Mouse (Mus musculus): Measurements from ENCODE around the gene Arhgap10.

Gene Arhgap10

DNA sequence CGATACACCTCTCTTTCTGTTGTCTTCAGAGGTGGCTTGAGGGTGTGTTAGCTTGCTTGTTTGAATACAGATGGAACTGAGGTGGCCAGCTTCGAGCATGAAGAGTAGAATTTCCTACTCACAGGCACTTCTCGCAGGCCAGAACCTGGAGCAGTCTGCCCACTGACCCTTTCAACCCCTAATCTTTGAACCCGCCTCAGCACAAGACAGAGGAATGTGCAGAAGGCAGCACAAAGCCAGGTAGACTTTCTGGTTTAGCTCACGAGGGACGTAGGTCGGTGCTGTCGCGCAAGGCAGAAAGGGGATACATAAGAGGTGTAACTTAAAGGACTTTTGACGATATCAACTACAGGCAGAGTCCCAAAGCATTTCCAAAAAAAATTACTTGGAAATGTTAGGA, 908 bp downstream of the Arhgap10 start:
- no peak for DNase-seq (ENCODE audit: low spot score in 2 of 2)

DNA sequence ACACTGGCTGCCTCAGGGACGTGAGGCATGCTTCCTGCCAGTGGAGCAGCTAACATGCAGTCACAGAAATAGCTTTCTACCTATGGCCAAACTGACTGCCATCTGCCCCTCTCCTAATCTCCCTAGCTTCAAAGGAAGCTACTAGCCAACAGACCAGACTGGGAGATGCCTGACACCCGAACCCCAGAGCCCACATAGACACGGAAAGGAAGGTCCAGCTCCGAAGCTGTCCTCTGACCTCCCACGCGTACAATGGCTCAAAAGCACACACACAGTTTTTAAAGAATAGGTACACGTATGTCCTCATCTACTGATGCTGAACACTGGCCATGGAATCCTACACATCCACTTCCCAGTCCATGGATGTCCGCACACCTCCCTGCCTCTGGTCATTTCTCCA, 2.0 kb downstream of the Arhgap10 start:
- no peak for DNase-seq (ENCODE audit: low spot score in 2 of 2)

DNA sequence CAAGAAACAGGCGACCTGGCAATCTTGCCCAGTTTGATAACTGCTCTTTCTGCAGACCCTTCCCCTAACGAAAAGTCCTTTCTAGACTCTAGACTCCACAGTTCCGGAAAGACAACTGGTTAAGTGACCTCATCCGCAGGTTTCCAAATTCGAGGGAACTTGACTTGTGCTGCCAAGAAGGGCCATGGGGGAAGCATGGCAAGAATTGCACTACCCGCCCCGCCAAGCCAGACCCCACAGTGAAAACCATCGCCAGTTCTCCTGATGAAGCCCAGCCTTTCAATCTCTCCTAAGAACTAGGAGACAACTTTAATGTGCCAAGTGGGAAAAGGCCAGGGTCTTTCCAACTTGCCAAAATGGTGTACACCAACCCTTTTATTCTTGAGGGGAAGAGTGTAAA, 2.6 kb downstream of the Arhgap10 start:
- DNase-seq (ENCODE audit: low spot score in 2 of 2) = no peak

DNA sequence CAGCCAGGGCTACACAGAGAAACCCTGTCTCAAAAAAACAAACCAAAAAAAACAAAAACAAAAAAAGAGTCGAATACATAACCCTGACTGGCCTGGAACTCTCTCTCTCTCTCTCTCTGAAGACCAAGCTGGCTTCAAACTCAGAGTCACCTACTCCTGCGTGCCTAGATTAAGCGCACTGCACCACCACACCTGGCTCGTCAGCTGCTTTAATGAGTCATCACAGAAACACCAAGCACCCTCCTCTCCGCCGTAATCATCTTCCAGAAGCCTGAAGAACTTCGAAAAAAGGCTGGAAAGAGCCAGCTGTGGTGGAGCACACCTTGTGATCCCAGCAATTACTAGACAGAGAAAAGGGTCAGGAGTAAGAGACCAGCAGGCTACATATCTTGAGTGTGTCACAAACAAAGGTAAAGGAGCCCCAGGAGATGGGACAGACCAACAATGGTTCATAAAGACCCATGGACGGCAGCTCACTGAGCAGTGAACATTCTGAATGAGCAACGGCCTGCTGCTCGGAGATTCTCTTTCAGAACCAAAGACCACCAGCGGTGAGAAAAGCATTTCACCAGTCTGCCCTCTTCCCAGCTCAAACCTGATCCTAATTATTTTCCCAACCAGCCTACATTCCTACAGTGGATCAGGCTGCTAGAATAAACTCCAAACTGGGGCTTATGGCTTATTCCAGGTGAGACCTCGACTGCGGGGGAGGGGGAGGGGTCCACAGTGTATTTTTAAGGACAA, 5.8 kb downstream of the Arhgap10 start:
- DNase-seq (ENCODE audit: low spot score in 2 of 2) = no peak

DNA sequence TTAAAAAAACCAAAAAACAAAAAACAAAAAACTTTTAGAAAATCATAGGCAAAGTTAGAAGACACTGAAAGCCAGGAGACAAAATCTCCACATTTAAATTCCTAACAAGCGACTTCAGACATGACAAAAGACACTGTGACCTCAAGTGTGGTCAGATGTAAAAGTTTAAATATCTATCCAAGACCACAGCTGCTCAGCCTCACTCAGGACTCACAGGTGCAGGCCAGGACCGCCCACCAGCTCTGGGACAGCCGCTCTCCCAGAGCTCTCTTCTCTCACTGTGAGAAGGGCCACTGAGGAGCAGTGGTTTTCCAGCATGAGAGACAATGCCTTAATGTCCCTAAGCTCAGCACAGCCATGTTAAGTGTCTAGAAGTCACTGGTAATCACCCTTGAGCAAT, 7.3 kb downstream of the Arhgap10 start:
- no peak for DNase-seq (ENCODE audit: low spot score in 2 of 2)

DNA sequence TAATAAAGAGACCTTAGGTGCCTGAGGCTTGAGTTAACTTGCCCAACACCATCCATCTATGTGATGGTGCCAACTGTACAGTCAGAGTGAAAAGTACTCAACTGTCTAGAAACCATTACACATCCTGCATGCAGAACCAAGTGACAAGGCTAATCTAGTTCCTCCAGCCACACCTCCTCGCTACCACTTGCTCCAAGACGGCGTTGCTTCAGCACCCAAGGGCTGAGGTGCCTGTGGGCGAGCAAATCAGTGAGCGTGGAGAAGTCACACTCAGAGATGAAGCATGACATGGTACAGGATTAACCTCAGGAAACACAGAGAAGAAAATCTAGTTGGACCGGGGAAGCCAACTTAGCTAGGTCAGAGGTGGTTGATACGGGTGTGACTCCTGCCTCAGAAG, 8.7 kb downstream of the Arhgap10 start:
- DNase-seq (ENCODE audit: low spot score in 2 of 2) = no peak

DNA sequence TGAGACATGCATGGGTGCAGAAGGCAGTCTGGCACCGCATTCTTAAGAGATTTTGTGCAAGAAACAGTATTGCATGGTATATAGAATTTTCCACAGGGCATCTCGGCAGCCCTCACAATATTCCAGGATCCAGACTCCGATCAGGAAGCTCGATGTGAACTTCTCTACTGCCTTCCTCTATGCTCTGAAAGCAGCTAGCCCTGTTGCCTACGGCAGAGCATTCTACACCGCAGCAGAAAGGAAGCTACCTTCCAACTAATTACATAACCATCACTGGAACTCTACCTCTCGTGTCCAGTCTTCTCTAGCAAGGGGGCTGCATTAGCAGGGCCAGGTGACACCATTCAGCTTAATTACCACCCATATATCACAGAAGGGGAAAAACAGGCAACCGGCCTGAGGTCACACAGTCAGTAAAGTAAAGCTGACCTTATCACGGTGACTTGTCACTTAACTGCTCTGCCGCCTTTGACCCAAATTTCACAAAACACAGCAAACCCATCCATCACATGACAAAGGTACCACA, 10.2 kb downstream of the Arhgap10 start:
- DNase-seq (ENCODE audit: low spot score in 2 of 2) = no peak

DNA sequence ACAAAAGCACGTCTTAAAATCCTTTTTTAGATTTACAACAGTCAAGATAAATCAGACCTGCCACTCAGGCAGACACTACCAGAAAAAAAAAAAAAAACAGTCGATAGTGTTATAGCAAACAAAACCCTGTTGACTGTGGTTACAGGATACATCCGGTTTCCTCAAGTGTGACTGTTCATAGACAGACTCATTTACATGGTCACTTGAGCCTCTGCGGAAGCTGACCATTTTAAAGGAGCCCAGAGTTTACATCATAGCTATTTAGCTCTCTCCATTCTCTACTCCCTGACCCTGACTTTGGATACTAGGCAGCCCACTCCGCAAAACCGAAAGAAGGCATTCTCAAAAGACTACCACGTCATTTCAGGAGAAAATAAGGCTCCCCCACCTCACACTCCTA, 11.2 kb downstream of the Arhgap10 start:
- no peak for DNase-seq (ENCODE audit: low spot score in 2 of 2)

DNA sequence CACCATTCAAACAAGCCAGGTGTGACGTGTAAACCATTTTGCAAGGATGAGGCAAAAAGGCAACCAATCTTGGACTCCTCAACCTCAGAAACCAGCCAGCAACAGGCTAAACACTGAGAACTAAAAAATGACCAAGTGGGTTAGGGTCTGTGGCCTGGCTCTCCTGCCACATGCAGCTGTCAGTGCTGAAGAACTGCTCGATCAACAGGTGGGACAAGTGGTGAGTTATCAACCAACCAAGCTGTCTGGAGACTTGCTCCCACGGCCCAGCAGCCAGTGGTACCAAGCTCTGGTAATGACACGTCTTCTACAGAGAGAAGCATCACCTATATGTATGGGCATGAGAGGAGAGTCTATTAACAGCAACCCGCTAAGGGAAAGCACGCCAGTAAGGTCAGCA, 15.2 kb downstream of the Arhgap10 start:
- no peak for DNase-seq (ENCODE audit: low spot score in 2 of 2)

DNA sequence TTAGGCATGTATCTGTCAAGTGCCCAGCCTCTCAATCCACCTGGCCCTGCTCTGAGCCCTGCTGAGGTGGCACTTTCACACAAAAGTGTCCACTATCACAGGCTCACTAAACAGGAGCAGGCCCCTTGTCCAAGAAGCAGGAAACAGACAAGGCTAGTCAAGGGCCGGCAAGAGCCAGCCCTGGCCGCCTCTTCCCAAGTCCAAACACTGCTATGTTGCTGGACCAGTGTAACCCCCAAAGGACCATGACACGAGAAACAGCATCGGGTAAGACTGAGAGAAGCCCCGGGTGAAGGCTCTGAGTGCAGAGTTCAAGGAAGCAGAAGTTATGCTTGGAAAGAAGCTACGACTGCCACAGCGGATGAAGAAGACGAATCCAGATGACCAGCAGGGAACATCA, 16.6 kb downstream of the Arhgap10 start:
- DNase-seq (ENCODE audit: low spot score in 2 of 2) = no peak

DNA sequence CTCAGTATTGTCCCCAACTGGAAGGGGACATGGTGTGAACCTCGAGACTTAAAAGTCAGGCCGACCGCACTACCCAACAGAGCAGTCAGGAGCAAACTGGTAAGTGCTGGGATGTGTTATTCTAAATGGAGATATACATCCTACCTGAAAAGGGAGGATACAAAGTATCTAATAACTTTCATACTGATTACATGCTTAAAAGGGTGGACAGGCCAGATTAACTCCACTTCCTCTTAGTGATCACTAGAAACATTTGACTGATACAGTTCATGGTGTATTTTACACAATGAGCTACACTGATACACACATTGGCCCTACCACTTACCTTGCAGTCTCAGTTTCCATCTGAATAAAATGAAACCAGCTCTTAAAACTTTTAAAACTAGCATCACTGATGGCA, 17.5 kb downstream of the Arhgap10 start:
- no peak for DNase-seq (ENCODE audit: low spot score in 2 of 2)

DNA sequence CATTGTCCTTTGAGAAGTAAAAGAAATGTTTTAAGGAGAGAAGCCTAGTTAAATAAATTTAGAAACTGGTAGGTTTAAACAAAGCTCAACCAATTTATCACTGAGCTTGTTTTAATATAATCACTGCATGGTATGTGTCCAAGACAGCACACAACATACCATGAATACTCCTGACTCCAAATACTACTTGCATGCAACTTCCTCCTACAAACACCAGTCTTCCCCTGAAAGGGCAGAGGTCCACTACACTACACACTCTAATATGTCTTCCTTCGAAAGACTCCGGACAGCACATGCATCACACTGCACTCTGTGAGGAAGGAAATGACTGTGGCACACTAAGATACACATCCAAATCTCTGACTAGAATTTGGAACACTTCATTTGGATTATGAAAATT, 20.3 kb downstream of the Arhgap10 start:
- no peak for DNase-seq (ENCODE audit: low spot score in 2 of 2)

DNA sequence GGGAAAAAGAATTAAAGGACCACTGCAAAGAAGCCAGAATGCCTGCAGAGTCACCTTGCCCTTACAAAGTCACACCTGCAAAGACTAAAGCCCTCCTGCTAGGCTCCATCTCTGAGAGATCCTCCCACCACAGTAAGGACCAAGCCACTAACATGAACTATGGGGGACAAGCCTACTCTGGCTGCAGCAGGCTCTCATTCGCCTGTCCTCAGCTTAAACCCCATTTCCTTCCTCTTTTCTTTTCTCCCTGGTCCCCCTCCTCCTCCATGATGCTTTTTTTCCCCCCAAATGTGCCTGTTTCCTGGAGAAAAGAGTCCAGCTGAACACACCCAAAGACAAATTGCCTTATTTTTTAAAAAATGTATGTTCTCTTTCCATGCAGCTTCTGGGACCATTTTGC, 21.5 kb downstream of the Arhgap10 start:
- DNase-seq (ENCODE audit: low spot score in 2 of 2) = no peak

DNA sequence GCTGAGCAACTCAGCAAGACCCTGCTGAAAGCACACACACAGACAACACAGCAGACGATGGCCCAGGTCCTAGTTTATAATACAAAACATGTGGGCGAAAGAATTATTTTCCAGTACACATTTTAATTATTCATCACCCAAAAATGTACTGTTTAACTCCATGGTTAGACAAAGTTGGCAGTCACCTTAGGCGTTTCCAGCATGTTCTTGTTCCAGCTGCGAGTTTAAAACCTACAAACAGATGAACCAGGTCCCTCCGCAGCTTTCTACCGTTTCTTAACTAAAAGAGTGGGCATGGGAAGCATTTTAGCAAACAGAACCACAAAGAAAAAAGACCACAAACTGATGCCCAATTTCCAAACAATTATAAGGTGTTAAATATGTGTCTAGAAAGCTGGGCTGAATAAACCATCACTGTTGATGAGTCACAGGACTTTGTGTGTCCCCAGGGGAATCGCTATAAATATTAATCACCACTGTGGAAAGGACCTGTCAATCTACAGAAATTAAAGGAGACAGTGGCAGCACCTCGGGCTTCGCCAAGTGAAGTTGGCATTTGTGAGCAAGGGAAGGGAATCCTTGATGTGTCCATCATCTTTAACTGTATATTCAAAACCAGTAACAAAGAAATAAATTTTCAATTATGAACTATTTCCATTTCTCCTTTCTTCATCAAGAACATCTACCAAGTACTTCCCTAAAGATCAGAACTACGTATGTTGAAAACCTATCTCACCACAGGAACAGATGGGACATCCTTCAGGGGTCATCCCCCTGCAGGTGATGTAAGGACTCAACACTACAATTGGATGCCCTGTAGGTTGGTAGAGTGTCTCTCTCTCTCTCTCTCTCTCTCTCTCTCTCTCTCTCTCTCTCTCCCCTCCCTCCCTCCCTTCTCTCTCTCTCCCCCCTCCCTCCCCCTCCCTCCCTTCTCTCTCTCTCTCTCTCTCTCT, 23.1 kb downstream of the Arhgap10 start:
- DNase-seq (ENCODE audit: low spot score in 2 of 2) = no peak

DNA sequence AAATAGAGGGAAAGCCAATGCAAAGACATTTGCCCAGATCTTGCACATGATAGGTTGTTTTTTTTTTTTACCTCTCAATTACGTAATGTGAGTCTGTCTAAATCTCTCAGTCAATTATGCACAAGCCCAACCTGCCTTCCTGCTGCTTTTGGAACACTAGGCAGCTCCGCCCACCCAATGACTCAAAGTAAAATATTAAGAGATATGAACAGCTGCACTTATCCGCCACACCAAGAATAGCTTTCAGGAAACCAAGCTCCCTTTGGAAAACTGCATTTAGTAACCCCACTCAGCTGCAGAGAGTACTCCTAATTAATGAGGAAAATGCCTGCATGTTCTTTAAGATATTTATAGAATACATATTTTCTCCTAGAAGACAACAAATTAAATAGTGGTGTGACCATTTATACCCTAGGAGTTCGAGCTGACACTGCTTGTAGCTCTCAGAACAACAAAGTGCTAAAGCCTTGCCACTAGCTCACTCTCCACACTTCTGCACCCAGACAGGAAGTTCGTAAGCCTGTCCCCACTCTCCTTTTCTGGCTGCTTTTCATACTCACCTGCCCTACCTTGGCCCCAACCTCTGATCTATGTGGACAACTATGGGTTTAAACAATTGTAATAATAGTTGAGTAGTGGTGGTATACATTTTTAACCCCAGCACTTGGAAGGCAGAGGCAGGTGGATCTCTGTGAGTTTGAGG, 25.2 kb downstream of the Arhgap10 start:
- DNase-seq (ENCODE audit: low spot score in 2 of 2) = peak; percentile 67 to 74

DNA sequence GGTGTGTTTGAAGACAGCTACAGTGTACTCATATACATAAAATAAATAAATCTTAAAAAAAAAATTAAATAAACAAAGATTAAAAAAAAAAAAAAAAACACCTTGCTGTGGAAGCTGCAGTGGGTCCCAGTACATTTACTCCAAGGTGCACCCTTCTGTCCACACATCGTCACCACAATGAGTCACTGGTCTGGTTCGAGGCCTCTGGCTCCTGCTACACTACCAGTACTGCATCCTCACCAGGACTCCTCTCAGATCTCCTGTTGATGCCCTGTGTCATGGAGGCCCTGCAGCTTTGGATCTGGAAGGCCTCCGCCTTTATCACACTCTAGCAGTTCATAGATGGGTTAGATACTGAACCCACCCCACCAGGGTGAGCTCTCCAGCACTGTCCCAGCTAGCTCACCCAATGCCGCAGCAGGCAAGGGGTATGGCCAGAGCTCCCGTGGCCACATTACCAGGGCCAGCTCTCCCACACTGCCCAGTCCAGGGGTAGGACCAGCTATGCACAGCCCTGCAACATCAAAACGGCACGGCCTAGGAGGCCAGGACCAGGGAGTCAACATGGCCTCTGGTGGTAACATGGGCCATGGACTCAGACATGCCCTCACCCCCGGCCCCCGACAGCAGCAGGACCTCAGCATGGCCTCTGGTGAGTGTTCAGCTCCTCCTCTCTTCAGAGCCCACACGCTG, 26.4 kb downstream of the Arhgap10 start:
- DNase-seq (ENCODE audit: low spot score in 2 of 2) = no peak

DNA sequence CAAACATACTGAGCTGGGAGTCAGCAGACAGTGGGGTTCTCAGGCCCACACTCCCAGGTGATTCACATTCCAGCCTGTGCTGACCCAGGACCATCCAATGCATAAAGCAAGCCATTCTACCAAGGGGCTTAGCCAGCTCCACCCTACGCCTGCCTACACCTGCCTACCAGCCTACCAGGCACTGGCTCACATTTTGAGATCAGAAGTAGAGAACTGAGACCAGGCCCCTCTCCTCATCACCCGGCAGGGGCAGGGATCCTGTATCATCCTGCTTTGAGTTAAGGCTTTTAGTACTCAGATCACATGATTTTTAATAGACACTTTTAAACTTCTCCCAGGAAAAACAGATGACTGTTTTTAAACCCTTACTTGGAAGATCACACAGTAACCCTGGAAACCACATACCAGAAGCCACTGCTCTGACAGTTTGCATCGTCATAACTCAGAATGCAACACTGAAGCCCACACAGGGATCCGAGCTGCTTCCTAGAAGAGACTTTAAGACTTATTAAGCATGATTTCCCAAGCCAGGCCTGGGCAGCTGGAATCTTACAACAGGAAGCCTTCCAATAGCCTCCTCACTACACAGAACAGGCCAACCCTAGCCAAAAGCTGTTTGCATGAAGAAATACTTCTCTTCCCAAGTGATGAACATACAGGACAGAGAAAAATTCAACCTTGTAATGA, 27.5 kb downstream of the Arhgap10 start:
- peak; percentile 37 to 58 for DNase-seq (ENCODE audit: low spot score in 2 of 2)

DNA sequence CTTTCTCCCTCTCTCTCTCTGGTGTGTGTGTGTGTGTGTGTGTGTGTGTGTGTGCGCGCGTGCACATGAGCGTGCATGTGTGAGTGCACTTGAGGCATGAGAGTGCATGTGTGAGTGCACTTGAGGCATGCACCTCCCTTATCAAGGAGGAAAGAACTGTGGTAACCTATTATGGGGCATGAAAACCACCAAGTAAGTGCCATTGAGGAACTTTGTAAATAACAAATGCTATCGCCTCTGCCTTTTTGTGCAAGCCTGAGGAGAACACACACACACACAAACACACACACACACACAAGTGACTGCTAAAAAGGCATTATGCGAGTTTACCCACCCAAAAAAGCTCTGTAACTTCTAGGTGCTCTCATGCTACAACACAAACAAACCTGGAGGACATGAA, 28.5 kb downstream of the Arhgap10 start:
- DNase-seq (ENCODE audit: low spot score in 2 of 2) = no peak

DNA sequence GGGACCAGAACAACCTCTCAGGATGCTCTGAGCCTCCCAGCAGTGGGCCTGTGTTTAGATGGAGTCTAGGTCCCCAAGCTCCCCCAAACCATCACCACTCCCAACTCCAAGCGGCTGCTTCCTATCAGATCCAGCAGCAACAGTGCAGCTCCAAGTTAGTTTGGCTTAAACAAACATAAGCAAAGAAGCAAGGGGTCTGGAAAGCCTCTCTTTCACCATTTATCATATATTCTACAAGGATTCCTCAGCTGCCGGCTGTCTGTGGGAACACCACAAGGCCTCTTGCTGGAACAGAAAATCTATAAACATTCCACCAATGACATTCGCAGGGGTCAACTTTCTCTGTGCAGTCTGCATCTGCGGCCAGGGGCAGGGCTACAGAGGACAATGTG, 29.5 kb downstream of the Arhgap10 start:
- DNase-seq (ENCODE audit: low spot score in 2 of 2) = no peak

DNA sequence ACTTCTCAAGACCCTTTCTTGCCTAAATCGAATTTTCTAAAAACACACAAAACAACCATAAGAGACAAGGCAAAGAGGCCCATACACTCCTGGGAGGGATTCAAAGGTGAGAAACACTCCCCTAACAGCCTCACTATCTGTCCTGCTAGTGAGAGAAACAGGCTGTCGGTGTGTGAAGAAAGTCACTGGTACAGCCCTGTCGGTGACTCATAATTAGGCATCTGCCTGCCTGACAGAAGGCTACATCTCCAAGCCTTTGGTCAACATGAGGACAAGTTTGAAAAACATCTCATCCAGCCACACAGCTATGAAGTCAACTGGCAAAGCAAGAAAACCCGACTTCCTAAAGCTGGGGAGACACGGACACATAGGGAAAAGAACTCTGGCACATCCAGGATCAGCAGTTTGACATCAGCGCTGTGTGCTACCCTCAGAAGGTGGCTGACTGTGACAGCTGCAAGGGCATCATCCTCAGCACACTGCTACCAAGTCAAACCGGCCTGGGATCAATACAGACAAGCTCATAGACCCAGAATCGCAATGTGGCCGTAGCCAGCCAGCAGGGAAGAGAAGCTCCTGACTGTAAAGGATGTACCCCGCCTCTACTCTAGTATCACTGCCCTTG, 30.1 kb downstream of the Arhgap10 start:
- DNase-seq (ENCODE audit: low spot score in 2 of 2) = no peak

DNA sequence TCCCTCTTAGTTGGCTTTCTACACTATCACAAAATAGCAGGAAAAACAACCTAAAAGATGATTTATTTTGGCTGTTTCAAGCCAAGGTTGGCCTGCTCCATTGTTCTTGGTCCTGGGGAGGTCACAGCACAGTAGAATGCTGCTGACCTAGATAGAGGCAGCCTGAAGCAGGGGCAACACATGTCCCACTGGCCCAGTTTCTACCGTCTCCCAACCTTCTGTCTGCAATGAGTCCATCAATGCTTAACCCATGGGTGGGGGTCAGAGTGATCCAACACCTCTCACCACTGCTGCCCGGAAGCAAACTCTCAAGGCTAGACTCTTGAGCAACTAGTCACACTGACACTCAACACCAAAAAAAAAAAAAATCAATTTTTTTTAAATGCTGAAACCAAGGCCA, 31.0 kb downstream of the Arhgap10 start:
- DNase-seq (ENCODE audit: low spot score in 2 of 2) = no peak
